Mouse (Mus musculus): ENCODE data around the gene Mgat4d. TPM values are rescaled to one million over a fixed set of nuclear protein-coding genes. Genes with fewer than 3 reads are reported as not detected.

Gene Mgat4d
- polyA plus RNA-seq, 1 experiment from 2014 or later: not detected

DNA sequence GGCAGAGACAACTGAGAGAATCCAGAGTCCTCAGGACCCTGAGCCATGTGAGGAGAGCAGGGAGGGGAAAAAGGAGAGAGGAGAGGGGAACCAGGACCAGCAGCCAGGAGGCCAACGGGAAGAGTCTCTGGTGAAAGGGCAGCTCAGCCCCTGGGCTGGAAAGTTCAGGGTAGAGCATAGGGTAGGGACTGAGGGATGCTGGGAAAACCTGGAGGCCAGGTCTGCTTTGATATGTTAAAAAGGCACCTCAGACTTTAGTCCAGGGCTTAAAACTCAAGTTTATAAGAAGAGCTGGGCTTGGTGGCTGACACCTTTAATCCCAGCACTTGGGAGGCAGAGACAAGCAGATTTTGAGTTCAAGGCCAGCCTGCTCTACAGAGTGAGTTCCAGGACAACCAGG, 44.2 kb downstream of the Mgat4d start:
- H3K4me3 ChIP-seq: no peak overlapping the region
- no peaks in the 10 kb centered on the region for H3K36me3 ChIP-seq
- H3K27ac ChIP-seq: no peak overlapping the region
- no peak for ATAC-seq (replicated peaks; ENCODE audit: insufficient number of reproducible peaks, insufficient read depth, low FRiP score, low read depth)
- H3K4me2 ChIP-seq: no peak overlapping the region
- peaks cover 7% of the 10 kb centered on the region for H3K4me1 ChIP-seq (replicated peaks)
- peaks cover 41% of the 10 kb centered on the region for H3K27me3 ChIP-seq
- H3K9ac ChIP-seq: no peak overlapping the region
- WGBS: 48% methylated on average over 1 of the region's 1 CpGs
- no peaks in the 10 kb centered on the region for H3K9me3 ChIP-seq (replicated peaks)

DNA sequence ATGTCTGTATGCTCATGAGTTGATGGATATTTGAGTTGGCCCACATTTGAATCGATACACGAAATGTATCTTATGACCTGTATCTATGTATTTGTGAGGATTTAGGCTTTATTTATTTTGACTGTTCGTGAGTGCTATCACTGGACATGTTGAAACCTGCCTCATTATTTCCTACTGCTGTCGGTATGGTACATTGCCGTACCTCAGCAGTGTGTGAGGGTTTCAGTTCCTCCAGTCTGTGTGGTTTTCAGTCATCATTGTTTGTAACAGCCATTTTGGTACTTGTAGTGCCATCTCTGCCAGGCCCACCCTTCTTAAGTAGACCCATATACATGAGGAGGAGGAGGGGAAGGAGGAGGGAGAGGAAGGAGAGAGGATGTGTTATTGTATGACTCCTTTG, 46.1 kb downstream of the Mgat4d start:
- Histone ChIP-seq H3K27ac (no peak overlapping the region), H3K9me3 (replicated peaks) (no peaks in the 10 kb centered on the region), H3K9ac (no peak overlapping the region), H3K36me3 (no peaks in the 10 kb centered on the region), H3K27me3 (peaks cover 23% of the 10 kb centered on the region), H3K4me2 (no peak overlapping the region), H3K4me3 (no peak overlapping the region), H3K4me1 (replicated peaks) (peaks cover 7% of the 10 kb centered on the region)
- WGBS: 80% methylated on average over 5 of the region's 5 CpGs
- no peak for ATAC-seq (replicated peaks; ENCODE audit: insufficient number of reproducible peaks, insufficient read depth, low FRiP score, low read depth)

- no peak for ATAC-seq (replicated peaks; ENCODE audit: insufficient number of reproducible peaks, insufficient read depth, low FRiP score, low read depth)
- WGBS: 79% methylated on average over 6 of the region's 6 CpGs
Measured at GRCm38 (mm10) chr8:83396680-83397079, 48.4 kb downstream of the Mgat4d start.

DNA sequence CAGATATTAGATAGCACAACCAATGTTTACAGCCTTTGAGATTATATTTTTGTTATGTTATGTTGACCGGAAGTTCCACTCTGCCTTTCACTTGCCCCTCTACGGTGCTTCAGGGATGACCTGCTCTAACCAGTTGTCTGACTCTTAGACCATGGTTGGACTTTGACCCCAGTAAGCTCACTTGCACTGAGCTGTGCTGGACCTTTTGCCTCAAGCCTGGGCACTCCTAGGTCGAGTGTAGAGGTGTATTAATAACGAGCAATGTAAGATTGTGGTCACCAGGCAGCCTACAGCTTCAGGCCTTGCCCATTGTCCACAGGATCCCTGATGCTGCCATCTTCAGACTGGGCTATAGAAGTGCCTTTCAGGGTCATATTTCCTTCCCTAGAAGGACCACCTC, 49.5 kb downstream of the Mgat4d start:
- Histone ChIP-seq H3K27me3 (no peaks in the 10 kb centered on the region), H3K4me2 (no peak overlapping the region), H3K9ac (no peak overlapping the region), H3K27ac (no peak overlapping the region), H3K4me3 (no peak overlapping the region), H3K9me3 (replicated peaks) (no peaks in the 10 kb centered on the region), H3K4me1 (replicated peaks) (no peaks in the 10 kb centered on the region), H3K36me3 (no peaks in the 10 kb centered on the region)
- no peak for ATAC-seq (replicated peaks; ENCODE audit: insufficient number of reproducible peaks, insufficient read depth, low FRiP score, low read depth)
- 68% methylated on average over 4 of the region's 4 CpGs for WGBS

More at GRCm38 (mm10) chr8:83396680-83397079, 48.4 kb downstream of the Mgat4d start:
- Histone ChIP-seq H3K4me2 (no peak overlapping the region), H3K27ac (no peak overlapping the region), H3K4me3 (no peak overlapping the region), H3K4me1 (replicated peaks) (no peaks in the 10 kb centered on the region), H3K36me3 (no peaks in the 10 kb centered on the region), H3K27me3 (peaks cover 1% of the 10 kb centered on the region; the same call in 1 of the 2 replicates), H3K9ac (no peak overlapping the region), H3K9me3 (replicated peaks) (no peaks in the 10 kb centered on the region)

GRCm38 (mm10) chr8:83405548-83405947, 57.3 kb downstream of the Mgat4d start:
- Histone ChIP-seq H3K9ac (no peak overlapping the region), H3K27me3 (peaks cover 18% of the 10 kb centered on the region; the same call in 1 of the 2 replicates), H3K9me3 (replicated peaks) (no peaks in the 10 kb centered on the region), H3K36me3 (no peaks in the 10 kb centered on the region), H3K4me1 (replicated peaks) (no peaks in the 10 kb centered on the region), H3K27ac (no peak overlapping the region), H3K4me3 (no peak overlapping the region), H3K4me2 (no peak overlapping the region)
- 43% methylated on average over 10 of the region's 10 CpGs for WGBS
- ATAC-seq (replicated peaks; ENCODE audit: insufficient number of reproducible peaks, insufficient read depth, low FRiP score, low read depth): no peak

DNA sequence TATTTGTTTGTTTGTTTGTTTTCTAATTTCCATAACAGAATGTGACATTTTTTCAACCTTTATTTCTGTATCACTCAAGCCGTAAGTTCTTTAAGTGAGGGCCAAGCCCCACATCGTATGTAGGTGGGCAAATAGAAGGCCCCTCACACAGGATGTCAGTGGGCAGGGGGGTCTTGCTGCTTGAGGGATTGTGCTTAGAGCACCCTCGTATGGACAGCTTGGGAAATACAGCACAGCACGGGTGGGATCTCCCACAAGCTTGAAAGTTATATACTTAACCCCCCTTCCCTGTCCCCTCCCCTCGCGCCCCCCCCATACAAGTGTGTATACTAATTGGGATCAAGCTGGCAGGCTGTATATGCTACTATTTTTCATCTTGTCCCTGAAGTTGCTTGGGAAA, 58.6 kb downstream of the Mgat4d start:
- no peaks in the 10 kb centered on the region for H3K9me3 ChIP-seq (replicated peaks)

GRCm38 (mm10) chr8:83408496-83408895, 60.2 kb downstream of the Mgat4d start:
- 54% methylated on average over 7 of the region's 7 CpGs for WGBS
- Histone ChIP-seq H3K9me3 (replicated peaks) (no peaks in the 10 kb centered on the region), H3K27ac (no peak overlapping the region), H3K36me3 (no peaks in the 10 kb centered on the region), H3K27me3 (peaks cover 18% of the 10 kb centered on the region; the same call in 1 of the 2 replicates), H3K4me1 (replicated peaks) (no peaks in the 10 kb centered on the region), H3K9ac (no peak overlapping the region), H3K4me3 (no peak overlapping the region), H3K4me2 (no peak overlapping the region)
- no peak for ATAC-seq (replicated peaks; ENCODE audit: insufficient number of reproducible peaks, insufficient read depth, low FRiP score, low read depth)

More for the DNA sequence above, 58.6 kb downstream of the Mgat4d start:
- H3K9ac ChIP-seq: no peak overlapping the region
- H3K4me3 ChIP-seq: no peak overlapping the region
- H3K4me1 ChIP-seq (replicated peaks): no peaks in the 10 kb centered on the region
- WGBS: 31% methylated on average over 6 of the region's 6 CpGs
- no peak for ATAC-seq (replicated peaks; ENCODE audit: insufficient number of reproducible peaks, insufficient read depth, low FRiP score, low read depth)
- H3K4me2 ChIP-seq: no peak overlapping the region
- H3K27ac ChIP-seq: no peak overlapping the region
- H3K27me3 ChIP-seq: peaks cover 18% of the 10 kb centered on the region; the same call in 1 of the 2 replicates
- H3K36me3 ChIP-seq: no peaks in the 10 kb centered on the region

DNA sequence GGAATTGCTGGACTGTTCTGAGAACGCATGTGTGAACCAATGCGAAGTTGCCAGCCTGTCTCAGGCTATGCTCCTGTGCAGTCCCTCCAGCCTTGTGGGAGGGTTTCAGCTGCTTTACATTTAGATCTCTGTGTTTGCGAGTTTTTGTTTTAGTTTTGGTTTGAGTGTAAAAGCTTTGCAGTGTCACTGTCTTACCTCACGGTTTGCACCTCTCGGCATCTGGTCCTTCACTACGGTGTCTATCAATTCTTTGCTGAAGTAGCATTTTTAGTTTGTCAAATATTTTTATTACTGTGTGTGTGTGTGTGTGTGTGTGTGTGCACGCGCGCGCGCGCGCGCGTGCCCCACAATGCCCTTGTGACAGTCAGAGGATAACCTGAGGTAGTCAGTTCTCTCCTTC, 68.6 kb downstream of the Mgat4d start:
- Histone ChIP-seq H3K4me3 (no peak overlapping the region), H3K9ac (no peak overlapping the region), H3K36me3 (no peaks in the 10 kb centered on the region), H3K9me3 (replicated peaks) (no peaks in the 10 kb centered on the region), H3K4me2 (no peak overlapping the region), H3K27me3 (peaks cover 11% of the 10 kb centered on the region), H3K27ac (no peak overlapping the region), H3K4me1 (replicated peaks) (no peaks in the 10 kb centered on the region)
- WGBS: 95% methylated on average over 15 of the region's 15 CpGs
- no peak for ATAC-seq (replicated peaks; ENCODE audit: insufficient number of reproducible peaks, insufficient read depth, low FRiP score, low read depth)

DNA sequence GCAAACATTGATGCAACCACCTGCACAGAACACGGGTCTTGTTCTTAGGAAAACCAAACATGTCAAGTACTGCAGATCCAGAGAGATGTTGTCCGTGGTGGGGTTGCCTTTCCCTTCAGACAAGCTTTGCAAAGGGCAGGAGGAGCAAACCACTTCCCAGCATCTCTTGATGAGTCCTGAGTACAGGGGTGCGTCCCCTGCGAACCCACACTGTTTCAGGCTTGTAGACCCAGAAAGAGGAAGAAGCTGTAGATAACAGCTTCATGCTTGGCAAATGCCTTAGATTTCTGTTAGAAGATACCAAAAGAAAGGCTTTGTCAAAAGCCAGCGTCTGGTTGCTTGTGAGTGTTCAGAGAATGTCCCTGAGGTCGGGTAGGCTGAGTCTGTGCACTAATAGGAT, 69.7 kb downstream of the Mgat4d start:
- H3K27me3 ChIP-seq: peaks cover 12% of the 10 kb centered on the region
- WGBS: 63% methylated on average over 6 of the region's 6 CpGs
- no peak overlapping the region for H3K27ac ChIP-seq
- H3K9ac ChIP-seq: no peak overlapping the region
- no peak overlapping the region for H3K4me3 ChIP-seq
- no peaks in the 10 kb centered on the region for H3K36me3 ChIP-seq
- H3K9me3 ChIP-seq (replicated peaks): no peaks in the 10 kb centered on the region
- no peak overlapping the region for H3K4me2 ChIP-seq
- H3K4me1 ChIP-seq (replicated peaks): no peaks in the 10 kb centered on the region
- no peak for ATAC-seq (replicated peaks; ENCODE audit: insufficient number of reproducible peaks, insufficient read depth, low FRiP score, low read depth)

DNA sequence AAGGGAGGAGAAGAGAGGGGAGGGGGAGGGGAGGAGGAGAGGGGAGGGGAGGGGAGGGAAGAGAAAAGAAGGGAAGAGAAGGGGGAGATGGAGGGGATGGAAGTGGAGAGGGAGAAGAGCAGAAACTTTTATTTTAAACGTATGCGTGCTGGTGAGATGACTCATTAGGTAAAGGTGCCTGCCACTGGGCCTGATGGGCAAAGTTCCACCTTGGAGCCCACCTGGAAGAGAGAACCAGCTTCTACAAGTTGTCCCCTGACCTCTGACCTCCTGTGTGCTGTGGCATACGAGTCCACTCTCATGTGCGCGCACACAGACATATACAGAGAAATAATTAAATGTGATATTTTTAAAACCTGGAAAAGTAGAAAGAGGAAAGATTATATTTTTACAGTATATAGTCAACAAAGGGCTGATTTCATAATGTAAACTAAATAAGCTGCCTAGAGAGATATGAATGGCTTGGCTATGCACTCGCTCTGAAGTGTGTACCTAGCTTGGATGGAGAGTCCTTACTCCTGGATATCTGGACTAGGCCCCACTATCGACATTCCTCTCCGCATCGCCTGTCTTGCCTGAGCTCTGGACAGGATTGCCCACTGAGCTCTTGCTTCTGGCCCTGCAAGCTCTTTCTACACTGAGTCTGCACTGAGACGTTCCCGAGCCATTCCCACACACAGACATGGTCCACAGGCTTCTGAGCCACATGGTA, 70.7 kb downstream of the Mgat4d start:
- Histone ChIP-seq H3K4me1 (replicated peaks) (no peaks in the 10 kb centered on the region), H3K9ac (no peak overlapping the region), H3K9me3 (replicated peaks) (no peaks in the 10 kb centered on the region), H3K4me2 (no peak overlapping the region), H3K27ac (no peak overlapping the region), H3K27me3 (peaks cover 21% of the 10 kb centered on the region), H3K36me3 (no peaks in the 10 kb centered on the region), H3K4me3 (no peak overlapping the region)
- no peak for ATAC-seq (replicated peaks; ENCODE audit: insufficient number of reproducible peaks, insufficient read depth, low FRiP score, low read depth)
- 81% methylated on average over 11 of the region's 11 CpGs for WGBS

DNA sequence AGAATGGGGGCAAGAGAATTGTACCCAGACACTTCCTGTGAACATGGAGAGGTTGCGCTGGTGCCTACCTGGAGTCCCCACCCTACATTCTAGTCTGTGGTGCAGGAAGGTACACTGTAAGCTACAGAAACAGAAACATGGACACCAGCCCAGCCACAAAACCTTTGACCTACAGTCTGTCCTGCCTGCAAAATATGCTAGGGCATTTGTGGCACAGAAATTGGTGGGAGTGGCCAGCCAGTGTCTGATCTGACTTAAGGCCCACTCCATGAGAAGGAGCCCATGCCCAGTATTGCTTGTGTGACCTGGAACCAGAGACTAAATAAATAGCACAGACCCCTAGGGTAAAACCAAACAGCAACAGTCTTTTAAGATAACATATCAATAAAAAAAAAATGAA, 73.1 kb downstream of the Mgat4d start:
- no peaks in the 10 kb centered on the region for H3K36me3 ChIP-seq
- WGBS: 80% methylated on average over 1 of the region's 1 CpGs
- H3K9me3 ChIP-seq (replicated peaks): no peaks in the 10 kb centered on the region
- H3K27ac ChIP-seq: no peak overlapping the region
- no peak for ATAC-seq (replicated peaks; ENCODE audit: insufficient number of reproducible peaks, insufficient read depth, low FRiP score, low read depth)
- peaks cover 40% of the 10 kb centered on the region for H3K27me3 ChIP-seq
- H3K4me2 ChIP-seq: no peak overlapping the region
- H3K4me3 ChIP-seq: no peak overlapping the region
- peaks cover 4% of the 10 kb centered on the region; the same call in 1 of the 2 replicates for H3K4me1 ChIP-seq (replicated peaks)
- no peak overlapping the region for H3K9ac ChIP-seq
